Mouse (Mus musculus): ENCODE measurements around the gene Calb2. TPM values are rescaled to one million over a fixed set of nuclear protein-coding genes. Genes with fewer than 3 reads are reported as not detected.

The Calb2 gene
- polyA plus RNA-seq (2015; fragmentation: Nextera tagmentation; extraction: Ambion mirVana) = 53.3 and 69.2 TPM in 2 replicates

DNA sequence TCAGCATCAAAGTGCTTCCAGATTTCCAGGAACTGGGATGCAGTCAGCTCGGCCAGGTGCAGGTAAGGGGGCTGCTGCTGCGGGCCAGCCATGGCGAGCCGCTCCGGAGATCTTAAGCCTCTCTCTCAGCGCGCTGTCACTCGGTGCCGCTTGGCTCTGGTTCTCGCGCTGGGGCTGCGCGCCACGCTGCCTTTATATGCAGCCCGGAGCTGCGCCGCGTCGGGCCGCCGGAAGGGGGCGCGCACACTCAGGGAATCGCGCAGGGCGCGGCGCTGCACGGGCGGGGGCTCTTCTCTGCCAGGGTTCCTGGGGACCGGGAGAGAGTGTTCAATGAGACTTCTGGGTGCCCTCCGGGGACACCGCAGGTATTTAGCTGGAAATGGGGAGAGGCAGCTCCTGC lies at the start of gene Calb2:
Gene Calb2 (minus strand): TSS at position 165 of the 400 bp plus-strand sequence.
- H3K9ac ChIP-seq = peak within 1 kb of the TSS; percentile 60
- H3K4me1 ChIP-seq (replicated peaks) = peaks cover 10% of the 10 kb centered on the region
- H3K27ac ChIP-seq = no peak within 1 kb of the TSS
- H3K27me3 ChIP-seq = peaks cover 43% of the 10 kb centered on the region
- no peaks in the 10 kb centered on the region for H3K9me3 ChIP-seq
- WGBS = under 1% methylated on average over 33 of the region's 33 CpGs
- H3K4me2 ChIP-seq = peak within 1 kb of the TSS; percentile 51
- peak within 1 kb of the TSS; percentile 28 for H3K4me3 ChIP-seq
- H3K36me3 ChIP-seq = no peaks in the 10 kb centered on the region
- ATAC-seq (ENCODE audit: low FRiP score) = peak; percentile 87

GRCm38 (mm10) chr8:110217681-110218131 lies 49.7 kb upstream of the Calb2 start:
- peak overlapping the region; percentile 76 for H3K4me2 ChIP-seq
- H3K36me3 ChIP-seq = peaks cover 21% of the 10 kb centered on the region
- ATAC-seq (ENCODE audit: low FRiP score) = peak; percentile 99
- peak overlapping the region; percentile 62 for H3K4me3 ChIP-seq
- H3K4me1 ChIP-seq (replicated peaks) = peaks cover 24% of the 10 kb centered on the region
- WGBS = under 1% methylated on average over 43 of the region's 43 CpGs
- peak overlapping the region; percentile 84 for H3K27ac ChIP-seq
- no peaks in the 10 kb centered on the region for H3K9me3 ChIP-seq
- H3K27me3 ChIP-seq = no peaks in the 10 kb centered on the region
- H3K9ac ChIP-seq = peak overlapping the region; percentile 65

DNA sequence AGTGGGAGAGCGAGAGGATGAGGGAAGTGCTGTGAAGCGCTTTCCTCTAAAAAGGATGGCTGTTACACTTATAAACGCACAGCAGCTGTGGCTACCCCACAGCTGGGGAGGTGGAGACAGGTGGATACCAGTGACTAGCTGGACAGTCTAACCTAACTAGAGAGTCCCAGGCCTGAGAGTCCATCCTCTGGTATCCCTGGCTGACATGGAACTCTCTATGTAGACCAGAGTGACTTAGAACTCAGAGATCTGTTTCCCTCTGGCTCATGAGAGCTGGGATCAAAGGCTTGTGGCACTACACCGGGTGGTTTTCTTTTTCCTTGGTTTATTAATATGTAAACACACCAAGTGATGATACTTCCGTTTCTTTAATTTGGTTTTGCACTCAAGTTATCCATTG lies 49.2 kb upstream of the Calb2 start:
- H3K9me3 ChIP-seq = no peaks in the 10 kb centered on the region
- H3K9ac ChIP-seq = peak overlapping the region; percentile 53
- H3K4me2 ChIP-seq = peak overlapping the region; percentile 76
- H3K4me1 ChIP-seq (replicated peaks) = peaks cover 24% of the 10 kb centered on the region
- H3K27ac ChIP-seq = peak overlapping the region; percentile 84
- ATAC-seq (ENCODE audit: low FRiP score) = peak; percentile 49
- H3K4me3 ChIP-seq = peak overlapping the region; percentile 62
- 39% methylated on average over 5 of the region's 5 CpGs for WGBS
- no peaks in the 10 kb centered on the region for H3K27me3 ChIP-seq
- peaks cover 16% of the 10 kb centered on the region for H3K36me3 ChIP-seq

DNA sequence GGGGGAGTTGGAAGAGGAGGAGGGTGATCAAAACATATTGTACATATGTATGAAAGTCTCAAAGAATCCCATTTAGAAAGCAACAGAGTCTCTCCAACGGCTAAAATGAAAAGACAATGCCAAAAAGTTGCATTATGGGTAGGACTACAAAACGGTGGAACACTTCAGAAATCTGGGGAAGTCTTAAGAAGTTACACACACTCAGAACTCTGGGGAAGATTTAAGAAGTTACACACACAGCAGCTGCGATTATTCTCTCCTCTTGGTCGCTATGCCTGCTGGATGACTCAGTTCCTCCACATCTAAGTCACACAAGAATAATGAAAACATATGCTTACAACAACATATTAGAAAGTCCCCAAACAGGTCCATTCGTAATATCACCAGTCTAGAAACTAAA lies 48.2 kb upstream of the Calb2 start:
- Histone ChIP-seq H3K4me2 (no peak overlapping the region), H3K4me1 (replicated peaks) (peaks cover 24% of the 10 kb centered on the region), H3K9me3 (no peaks in the 10 kb centered on the region), H3K9ac (no peak overlapping the region), H3K27ac (no peak overlapping the region), H3K36me3 (peaks cover 6% of the 10 kb centered on the region), H3K4me3 (no peak overlapping the region), H3K27me3 (no peaks in the 10 kb centered on the region)
- ATAC-seq (ENCODE audit: low FRiP score) = no peak
- 84% methylated on average over 5 of the region's 5 CpGs for WGBS

DNA sequence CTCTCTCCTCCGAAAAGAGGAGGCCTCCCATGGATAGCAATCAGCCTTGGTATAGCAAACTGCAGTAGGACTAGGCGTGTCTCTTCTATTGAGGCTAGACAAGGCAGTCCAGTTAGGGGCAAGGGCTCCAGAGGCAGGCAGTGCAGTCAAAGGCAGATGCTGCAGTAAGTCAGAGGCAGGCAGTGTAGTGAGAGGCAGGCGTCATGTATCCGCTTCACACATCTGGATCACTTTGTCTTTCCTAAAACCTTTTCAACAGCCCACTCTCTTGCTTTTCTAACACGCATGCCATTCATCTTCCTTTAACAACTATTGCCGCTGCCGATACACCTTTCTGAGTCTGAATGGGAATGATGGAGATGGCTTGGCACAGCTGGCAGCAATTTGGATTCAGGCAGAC lies 47.4 kb upstream of the Calb2 start, which contains the start of gene Cmtr2:
Gene Cmtr2 (plus strand): TSS at position 301 of the 400 bp plus-strand sequence.
- no peak for ATAC-seq (ENCODE audit: low FRiP score)
- no peak within 1 kb of the TSS for H3K27ac ChIP-seq
- H3K4me2 ChIP-seq = no peak within 1 kb of the TSS
- 77% methylated on average over 7 of the region's 7 CpGs for WGBS
- peaks cover 24% of the 10 kb centered on the region for H3K4me1 ChIP-seq (replicated peaks)
- no peaks in the 10 kb centered on the region for H3K27me3 ChIP-seq
- no peaks in the 10 kb centered on the region; the same call in 1 of the 2 replicates for H3K36me3 ChIP-seq
- no peak within 1 kb of the TSS for H3K4me3 ChIP-seq
- no peaks in the 10 kb centered on the region for H3K9me3 ChIP-seq
- H3K9ac ChIP-seq = no peak within 1 kb of the TSS

DNA sequence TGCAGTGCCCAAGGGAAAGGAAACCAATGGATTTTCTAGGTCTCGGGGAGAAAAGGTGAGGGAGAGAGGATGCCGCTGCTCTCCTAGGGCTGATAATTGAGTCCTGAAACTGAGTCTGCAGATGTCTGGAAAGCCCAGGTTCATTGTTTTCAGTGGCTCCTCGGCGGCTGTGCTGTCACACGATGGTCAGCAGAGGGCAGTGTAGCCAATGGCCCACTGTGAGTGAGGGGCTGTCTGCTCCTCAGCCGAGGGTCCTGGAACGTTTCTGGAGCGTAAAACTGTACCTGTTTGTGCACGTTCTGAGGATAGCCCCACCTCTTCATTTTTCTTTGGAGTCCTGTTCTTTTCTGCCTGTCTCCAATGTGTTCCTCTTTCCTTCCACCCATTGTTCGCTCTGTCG lies 33.8 kb upstream of the Calb2 start:
- H3K36me3 ChIP-seq = no peaks in the 10 kb centered on the region
- no peak overlapping the region for H3K4me3 ChIP-seq
- no peaks in the 10 kb centered on the region for H3K27me3 ChIP-seq
- H3K4me2 ChIP-seq = no peak overlapping the region
- no peak for ATAC-seq (ENCODE audit: low FRiP score)
- H3K4me1 ChIP-seq (replicated peaks) = peaks cover 8% of the 10 kb centered on the region; the same call in 1 of the 2 replicates
- WGBS = 27% methylated on average over 11 of the region's 11 CpGs
- no peak overlapping the region for H3K9ac ChIP-seq
- no peak overlapping the region for H3K27ac ChIP-seq
- no peaks in the 10 kb centered on the region for H3K9me3 ChIP-seq

GRCm38 (mm10) chr8:110196678-110197077 lies 28.7 kb upstream of the Calb2 start:
- no peak for ATAC-seq (ENCODE audit: low FRiP score)

DNA sequence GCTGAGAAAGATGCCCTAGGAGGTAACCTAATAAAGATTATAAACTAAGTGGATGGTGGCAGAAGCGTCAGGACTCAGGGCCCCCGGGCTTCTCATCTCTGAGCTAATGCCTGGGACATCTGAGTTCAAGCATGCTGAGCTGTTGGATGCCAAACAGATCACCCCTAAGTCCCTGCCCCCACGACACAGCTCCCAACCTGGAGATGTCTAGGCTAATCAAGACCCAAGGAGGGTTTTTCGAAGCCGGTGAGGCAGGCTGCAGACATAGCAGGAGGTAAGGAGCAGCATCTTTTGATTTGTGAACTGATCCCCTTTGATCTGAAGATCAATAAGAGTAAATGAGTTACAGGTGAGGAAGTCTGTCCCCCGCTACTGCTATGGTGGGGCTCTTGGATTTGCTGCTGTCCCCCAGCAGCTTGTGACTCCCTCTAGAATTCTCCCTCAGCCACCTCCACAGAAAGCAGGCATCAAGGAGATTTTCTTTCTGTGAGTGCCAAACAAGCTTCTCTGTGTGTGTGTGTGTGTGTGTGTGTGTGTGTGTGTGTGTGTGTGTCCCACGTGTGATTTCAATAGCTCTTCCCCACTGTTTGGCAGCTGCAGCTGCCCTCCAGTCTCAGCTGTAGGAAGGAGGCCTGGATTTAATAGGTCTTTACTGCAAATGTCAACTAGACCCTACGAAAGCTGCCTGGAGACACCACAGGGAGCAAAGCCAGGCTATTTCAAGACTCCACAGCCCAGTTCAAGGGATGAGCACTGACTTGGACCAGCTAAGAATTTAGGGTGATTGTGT lies 21.1 kb upstream of the Calb2 start:
- Histone ChIP-seq H3K4me1 (replicated peaks) (peaks cover 16% of the 10 kb centered on the region), H3K4me2 (no peak overlapping the region), H3K9ac (no peak overlapping the region; the same call in 1 of the 2 replicates), H3K4me3 (no peak overlapping the region), H3K27me3 (no peaks in the 10 kb centered on the region), H3K9me3 (no peaks in the 10 kb centered on the region), H3K36me3 (no peaks in the 10 kb centered on the region), H3K27ac (peak overlapping the region; percentile 52)
- ATAC-seq (ENCODE audit: low FRiP score) = no peak
- WGBS = 31% methylated on average over 8 of the region's 8 CpGs

More at GRCm38 (mm10) chr8:110196678-110197077, 28.7 kb upstream of the Calb2 start:
- 2% methylated on average over 5 of the region's 5 CpGs for WGBS
- H3K9me3 ChIP-seq = no peaks in the 10 kb centered on the region
- H3K27ac ChIP-seq = no peak overlapping the region
- no peaks in the 10 kb centered on the region for H3K27me3 ChIP-seq
- H3K9ac ChIP-seq = no peak overlapping the region
- H3K36me3 ChIP-seq = no peaks in the 10 kb centered on the region
- peaks cover 8% of the 10 kb centered on the region; the same call in 1 of the 2 replicates for H3K4me1 ChIP-seq (replicated peaks)
- no peak overlapping the region for H3K4me2 ChIP-seq
- no peak overlapping the region for H3K4me3 ChIP-seq

DNA sequence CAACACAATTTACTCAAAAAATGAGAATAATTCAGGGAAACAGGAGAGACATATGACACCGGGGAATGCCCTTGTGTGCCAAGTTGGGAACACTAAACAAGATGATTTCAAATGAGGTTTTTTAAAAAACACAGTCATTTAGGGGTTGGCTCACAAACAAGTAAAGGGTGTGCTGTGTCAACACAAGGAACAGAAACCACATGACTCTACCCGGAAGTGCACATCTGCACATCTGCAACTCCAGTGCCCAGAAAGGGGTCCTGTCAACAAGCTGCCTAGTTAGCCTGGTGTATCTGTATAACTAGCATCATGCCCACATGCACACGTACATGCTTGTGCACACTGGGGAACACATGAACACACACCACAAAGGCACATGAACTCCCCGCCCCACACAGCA lies 17.5 kb upstream of the Calb2 start:
- Histone ChIP-seq H3K9ac (no peak overlapping the region), H3K27me3 (no peaks in the 10 kb centered on the region), H3K9me3 (no peaks in the 10 kb centered on the region), H3K4me1 (replicated peaks) (peaks cover 34% of the 10 kb centered on the region), H3K4me3 (no peak overlapping the region), H3K4me2 (no peak overlapping the region), H3K27ac (no peak overlapping the region), H3K36me3 (no peaks in the 10 kb centered on the region)
- no peak for ATAC-seq (ENCODE audit: low FRiP score)
- WGBS = 89% methylated on average over 4 of the region's 4 CpGs

GRCm38 (mm10) chr8:110183748-110184147 lies 15.7 kb upstream of the Calb2 start:
- H3K4me1 ChIP-seq (replicated peaks) = peaks cover 21% of the 10 kb centered on the region
- no peaks in the 10 kb centered on the region for H3K9me3 ChIP-seq
- 25% methylated on average over 11 of the region's 11 CpGs for WGBS
- no peaks in the 10 kb centered on the region for H3K36me3 ChIP-seq
- no peak overlapping the region for H3K9ac ChIP-seq
- 0 out of 2 replicates have a peak, but pooled peaks cover 3% of the 10 kb centered on the region for H3K27me3 ChIP-seq
- no peak overlapping the region for H3K4me2 ChIP-seq
- H3K27ac ChIP-seq = no peak overlapping the region
- no peak for ATAC-seq (ENCODE audit: low FRiP score)
- H3K4me3 ChIP-seq = no peak overlapping the region

DNA sequence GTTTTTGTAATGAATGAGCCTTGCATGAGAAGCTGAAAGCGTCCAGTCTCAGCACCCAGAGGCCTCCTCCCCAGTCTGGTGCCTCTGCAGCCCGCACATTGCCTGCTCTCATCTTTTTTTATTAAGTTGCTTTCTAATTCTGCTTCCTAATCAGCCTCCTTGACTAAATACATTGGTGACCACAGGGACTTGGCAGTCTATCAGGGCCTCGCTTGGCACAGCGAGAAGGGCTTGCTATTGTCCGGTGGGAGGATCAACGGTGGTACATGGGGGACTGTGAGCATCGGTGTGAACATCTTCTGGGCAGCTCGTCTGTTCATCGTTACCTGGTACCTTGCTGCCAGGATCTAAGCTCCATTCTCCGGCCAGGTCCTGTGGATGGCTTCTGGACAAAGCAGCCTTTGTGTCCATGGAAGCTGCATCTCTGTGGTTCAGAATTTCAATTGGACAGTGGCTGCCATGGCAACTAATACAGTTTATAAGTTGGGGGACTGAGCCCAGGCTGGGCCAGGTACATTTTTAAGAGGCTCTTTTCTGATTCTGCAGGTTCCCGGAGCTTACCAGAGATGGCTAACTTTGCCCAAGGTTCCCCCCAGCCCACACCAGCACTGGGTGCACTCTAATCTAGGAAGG lies 14.8 kb upstream of the Calb2 start:
- Histone ChIP-seq H3K36me3 (no peaks in the 10 kb centered on the region), H3K27me3 (0 out of 2 replicates have a peak, but pooled peaks cover 4% of the 10 kb centered on the region), H3K9ac (no peak overlapping the region), H3K4me2 (no peak overlapping the region; the same call in 1 of the 2 replicates), H3K4me3 (no peak overlapping the region), H3K9me3 (no peaks in the 10 kb centered on the region), H3K4me1 (replicated peaks) (peaks cover 18% of the 10 kb centered on the region), H3K27ac (peak overlapping the region; percentile 12; the same call in 1 of the 2 replicates)
- WGBS = 67% methylated on average over 11 of the region's 11 CpGs
- no peak for ATAC-seq (ENCODE audit: low FRiP score)
